Mouse (Mus musculus) thymus, adult 2 months (tissue): ENCODE measurements around the gene Pkdcc.

ENCODE experiments used
- CTCF ChIP-seq: fragments of 200-500 bp; IDR thresholded peaks from 2 replicates; pipeline ENCODE4 v1.5.1; 2012; ENCODE audit warnings: mild to moderate bottlenecking, control low read depth, low read length, moderate library complexity, borderline replicate concordance; ENCODE audit not compliant: control insufficient read depth, poor library complexity, insufficient read depth; ENCODE audit errors: extremely low read depth
- POLR2A ChIP-seq: fragments of 200-500 bp; IDR thresholded peaks from 2 replicates; pipeline ENCODE4 v1.6.1; 2012; ENCODE audit warnings: mild to moderate bottlenecking, low read length, control low read depth, moderate library complexity; ENCODE audit not compliant: control insufficient read depth, poor library complexity, insufficient read depth; ENCODE audit errors: extremely low read depth

- TF ChIP-seq POLR2A (no peak), CTCF (no peak)
Measured at GRCm38 (mm10) chr17:83181086-83181485, 34.0 kb upstream of the Pkdcc start.
